Mouse (Mus musculus) kidney, adult 9 months (tissue): ENCODE data around the gene Acy3.
"Not testable (repeated sequence)": the region's sequence is repeated elsewhere in the genome, so short reads cannot be mapped to it uniquely, and the experiment has no call there.

ENCODE experiments used
- DNase-seq: peaks from one replicate; pipeline ENCODE4 v3.0.0; 2022

The Acy3 gene

GRCm38 (mm10) chr19:3986334-3986733 is at the start of gene Acy3:
TSS of gene Acy3 (plus strand) at chr19:3986570.
- peak; percentile 98 for DNase-seq

GRCm38 (mm10) chr19:3942315-3942714 is 44.1 kb upstream of the Acy3 start:
- DNase-seq = no peak

DNA sequence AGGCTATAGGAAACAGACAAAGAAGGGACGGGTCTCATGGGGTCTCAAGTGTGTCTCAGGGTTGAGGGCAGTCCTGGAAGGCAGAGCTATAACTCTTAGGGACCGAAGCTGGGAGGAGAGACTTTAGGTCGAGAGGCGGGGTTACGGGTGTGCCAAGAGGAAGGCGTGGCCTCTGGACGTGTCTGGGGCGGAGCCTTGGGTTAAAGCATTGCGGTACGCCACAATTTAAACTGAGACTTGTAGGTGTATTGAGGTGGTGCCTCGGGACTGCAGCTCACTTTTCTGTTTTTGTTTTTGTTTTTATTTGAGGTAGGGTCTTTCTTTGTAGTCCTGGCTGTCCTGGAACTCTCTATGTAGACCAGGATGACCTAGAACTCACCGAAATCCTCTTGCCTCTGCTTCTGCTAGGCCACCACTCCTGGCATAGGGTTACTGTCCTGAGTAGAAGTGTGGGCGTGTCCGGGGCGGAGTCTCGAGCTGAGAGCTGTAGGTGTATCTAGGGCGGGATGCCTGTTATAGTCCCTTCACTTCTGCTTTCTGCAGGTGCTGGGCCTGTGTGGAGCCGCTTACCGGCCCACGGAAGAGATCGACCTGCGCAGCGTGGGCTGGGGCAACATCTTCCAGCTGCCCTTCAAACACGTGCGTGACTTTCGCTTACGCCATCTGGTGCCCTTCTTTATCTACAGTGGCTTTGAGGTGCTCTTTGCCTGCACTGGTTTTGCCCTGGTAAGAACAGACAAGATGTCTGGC is 43.2 kb upstream of the Acy3 start:
- DNase-seq = peak; percentile 54

DNA sequence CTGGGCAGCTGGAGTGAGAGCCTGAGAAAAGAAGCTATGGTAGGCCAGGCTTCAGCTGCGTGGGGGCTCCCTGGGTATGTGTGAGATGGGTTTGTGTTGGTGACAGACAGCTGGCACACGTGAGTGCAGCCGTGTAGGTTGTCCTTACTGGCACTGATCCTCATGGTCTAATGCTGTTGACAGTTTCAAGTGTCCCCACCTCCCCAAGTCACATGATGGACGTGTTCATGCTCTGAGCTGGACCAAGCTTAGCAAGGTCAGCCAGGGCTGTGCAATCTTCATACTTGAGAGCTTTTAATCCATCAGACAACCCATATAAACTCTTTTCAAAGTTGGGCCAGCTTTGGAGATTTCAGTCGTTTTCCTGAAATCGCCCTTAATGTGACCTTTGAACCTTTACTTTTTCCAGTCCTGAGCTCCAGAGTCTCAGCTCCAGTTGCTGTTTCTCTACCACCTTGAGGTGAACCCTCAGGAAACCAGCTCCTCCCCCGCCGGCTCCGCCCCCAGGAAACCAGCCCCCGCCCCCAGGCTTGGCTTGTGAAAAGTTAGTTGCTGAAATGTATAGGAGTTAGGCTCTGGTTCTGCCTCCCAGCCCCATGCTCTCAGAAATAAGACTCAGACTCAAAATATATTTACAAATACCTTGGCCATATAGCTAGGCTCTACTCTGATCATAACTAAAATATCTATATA is 40.4 kb upstream of the Acy3 start:
- DNase-seq = peak; percentile 84

DNA sequence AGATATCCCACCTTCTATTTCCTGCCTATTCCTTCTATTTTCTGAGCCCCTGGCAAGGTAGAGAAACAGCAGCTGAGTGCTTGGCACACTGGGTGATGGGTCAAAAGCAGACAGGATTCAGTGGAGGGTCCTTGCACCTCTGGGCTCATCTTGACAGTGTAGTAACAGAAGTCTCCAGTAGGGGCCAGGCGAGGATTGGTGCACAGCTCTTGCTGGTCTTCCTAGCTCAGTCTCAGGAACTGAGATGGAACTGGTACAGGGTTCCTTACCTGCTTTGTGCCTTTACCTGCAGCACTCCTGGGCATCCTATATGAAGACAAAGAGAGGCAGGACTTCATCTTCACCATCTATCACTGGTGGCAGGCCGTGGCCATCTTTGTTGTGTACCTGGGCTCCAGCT is 39.7 kb upstream of the Acy3 start:
- DNase-seq = peak; percentile 89

DNA sequence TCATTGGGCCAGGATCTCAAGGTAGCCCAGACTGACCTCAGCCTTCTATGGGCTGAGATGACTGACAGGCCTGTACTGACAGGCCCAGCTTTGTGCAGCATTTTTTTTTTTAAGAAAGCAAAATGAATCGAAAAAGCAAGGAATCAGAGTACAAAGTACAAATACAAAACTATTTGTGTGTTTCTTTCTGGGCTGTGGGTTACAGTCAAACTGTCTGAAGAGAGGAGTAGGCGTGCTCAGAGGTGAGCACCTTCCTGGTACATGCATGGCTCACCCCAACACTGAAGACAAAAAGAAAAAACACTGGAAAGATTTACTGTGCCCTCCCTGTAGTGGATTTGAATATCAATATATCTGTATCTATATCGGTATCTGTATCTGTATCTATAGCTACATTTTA is 38.6 kb upstream of the Acy3 start:
- DNase-seq = peak; percentile 57

DNA sequence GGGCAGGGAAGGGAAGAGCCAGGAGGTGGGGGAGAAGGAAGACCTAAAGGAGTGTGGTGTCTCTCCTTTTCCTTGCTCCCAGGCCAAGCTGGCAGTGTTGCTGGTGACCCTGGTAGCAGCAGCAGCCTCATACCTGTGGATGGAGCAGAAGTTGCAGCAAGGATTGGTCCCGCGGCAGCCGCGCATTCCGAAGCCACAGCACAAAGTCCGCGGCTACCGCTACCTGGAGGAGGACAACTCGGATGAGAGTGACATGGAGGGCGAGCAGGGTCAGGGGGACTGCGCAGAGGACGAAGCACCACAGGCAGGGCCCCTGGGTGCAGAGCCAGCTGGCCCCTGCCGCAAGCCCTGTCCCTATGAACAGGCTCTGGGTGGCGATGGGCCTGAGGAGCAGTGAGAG is 37.8 kb upstream of the Acy3 start:
- DNase-seq = peak; percentile 57

DNA sequence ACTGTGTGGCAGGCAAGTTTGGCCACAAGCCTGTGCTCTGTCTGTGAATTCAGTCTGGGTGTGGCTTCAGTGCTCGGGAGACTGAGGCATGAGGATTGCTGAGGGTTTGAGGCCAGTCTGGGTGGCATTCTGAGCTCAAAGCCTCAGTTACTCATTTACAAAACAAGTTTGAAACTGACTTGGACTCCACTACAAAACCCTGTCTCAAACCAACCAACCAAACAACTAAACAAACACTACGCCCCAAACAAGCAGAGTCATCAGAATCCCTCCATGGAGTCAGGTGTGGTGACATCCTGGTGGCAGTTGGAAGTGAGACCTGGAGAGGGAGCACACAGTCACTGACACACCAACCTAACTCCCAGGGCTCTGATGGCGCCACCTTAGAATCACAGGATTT is 36.0 kb upstream of the Acy3 start:
- peak; percentile 82 for DNase-seq

- DNase-seq = no peak
These were observed 34.9 kb upstream of the Acy3 start for GRCm38 (mm10) chr19:3951461-3951860.

DNA sequence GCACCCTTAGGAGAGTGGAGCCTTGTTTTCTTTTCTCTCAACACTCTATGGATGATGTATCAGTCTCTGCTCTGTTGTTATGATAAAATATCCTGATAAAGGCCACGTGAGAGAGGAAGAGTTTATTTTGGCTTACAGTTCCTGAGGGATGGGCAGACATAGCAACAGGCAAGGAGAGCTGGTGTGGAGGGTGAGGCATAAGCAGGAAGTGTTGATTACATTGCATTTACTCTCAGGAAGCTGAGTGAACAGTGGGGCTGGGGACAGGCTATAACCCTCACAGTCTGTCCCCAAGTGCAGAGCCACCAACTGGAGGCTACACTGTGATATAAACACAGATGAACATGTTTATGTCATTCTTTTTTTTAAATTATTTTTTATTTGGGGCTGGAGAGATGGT is 34.3 kb upstream of the Acy3 start:
- DNase-seq = no peak

- DNase-seq = no peak
These were observed 31.3 kb upstream of the Acy3 start for GRCm38 (mm10) chr19:3955033-3955432.

GRCm38 (mm10) chr19:3955804-3956203 is 30.6 kb upstream of the Acy3 start:
- DNase-seq = peak; percentile 42

- DNase-seq = peak; percentile 84
These were observed 28.9 kb upstream of the Acy3 start for GRCm38 (mm10) chr19:3957296-3958036.

DNA sequence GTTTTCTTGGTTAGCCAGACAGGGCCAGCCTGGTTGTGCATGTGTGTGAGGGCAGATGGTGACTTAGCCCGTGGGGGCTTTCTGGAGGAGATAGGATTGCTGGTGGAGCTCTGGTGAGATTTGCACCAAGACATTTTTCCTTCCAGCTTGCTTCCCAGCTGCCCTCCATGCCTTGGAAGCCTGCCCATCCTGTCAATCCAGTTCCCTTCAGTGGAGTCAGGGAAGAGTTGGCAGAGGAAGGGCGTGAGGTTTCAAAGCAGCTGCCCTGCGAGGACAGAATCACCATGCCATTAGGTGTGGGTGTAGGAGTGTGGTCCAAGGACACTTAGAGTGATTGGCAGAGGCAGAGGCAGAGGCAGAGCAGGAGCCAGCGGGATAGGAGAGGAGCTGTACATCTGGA is 27.9 kb upstream of the Acy3 start, which contains the start of gene Aldh3b3:
Aldh3b3 (plus strand) TSS at position 176 of the 400 bp plus-strand sequence.
- peak; percentile 54 for DNase-seq

DNA sequence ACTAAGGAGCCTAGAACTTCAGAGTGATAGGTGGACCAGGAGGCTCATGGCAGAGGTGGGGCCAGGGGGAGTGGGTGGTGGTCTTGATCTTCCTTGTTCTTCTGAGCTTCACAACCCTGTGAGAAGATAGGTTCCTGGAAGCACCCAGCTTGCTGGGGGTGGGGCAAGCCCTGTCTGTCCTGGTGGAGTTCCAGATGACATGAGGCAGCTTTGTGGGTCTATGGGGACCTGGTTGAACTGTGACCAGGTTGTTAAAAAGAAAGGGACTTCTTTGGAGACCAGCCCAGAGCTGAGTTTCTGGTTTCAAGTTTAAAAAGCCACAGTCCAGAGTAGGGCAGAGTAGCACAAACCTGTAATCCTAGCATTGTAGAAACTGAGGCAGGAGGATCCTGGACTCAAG is 27.3 kb upstream of the Acy3 start:
- peak; percentile 84 for DNase-seq

- no peak for DNase-seq
These were observed 26.2 kb upstream of the Acy3 start for GRCm38 (mm10) chr19:3960211-3960610.

- not testable (repeated sequence) for DNase-seq
These were observed 24.6 kb upstream of the Acy3 start for GRCm38 (mm10) chr19:3961805-3962204.

GRCm38 (mm10) chr19:3962469-3962868 is 23.9 kb upstream of the Acy3 start:
- no peak for DNase-seq

GRCm38 (mm10) chr19:3964030-3964429 is 22.3 kb upstream of the Acy3 start:
- no peak for DNase-seq

DNA sequence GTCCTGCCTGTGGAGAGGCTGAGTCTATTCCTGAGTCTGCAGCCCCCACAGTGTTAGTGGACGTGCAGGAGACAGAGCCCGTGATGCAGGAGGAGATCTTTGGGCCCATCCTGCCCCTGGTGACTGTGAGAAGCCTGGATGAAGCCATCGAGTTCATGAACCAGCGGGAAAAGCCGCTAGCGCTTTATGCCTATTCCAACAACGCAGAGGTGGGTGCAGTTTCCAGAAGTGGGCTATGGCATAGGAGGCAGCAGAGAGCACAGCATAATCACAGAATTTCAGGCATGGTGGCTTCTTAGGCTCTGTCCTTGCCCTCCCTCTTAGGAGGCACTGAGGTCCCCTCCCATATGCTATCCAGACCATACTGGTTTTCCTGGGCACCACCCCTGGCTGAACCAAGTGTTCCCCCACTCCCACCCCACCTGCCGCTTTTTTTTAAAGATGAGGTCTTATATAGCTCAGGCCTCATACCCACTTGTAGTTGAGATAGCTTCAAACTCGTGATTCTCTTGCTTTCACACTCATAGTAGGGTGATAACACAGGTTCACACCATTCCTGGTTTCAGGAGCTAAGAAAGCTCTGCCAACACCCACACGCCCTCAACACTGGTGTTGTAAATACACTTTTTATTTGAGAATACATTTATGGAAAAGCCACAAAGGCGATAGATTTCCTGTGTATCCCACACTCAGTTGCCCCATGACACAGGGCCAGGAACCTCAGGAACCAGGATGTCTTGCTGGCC is 19.9 kb upstream of the Acy3 start:
- no peak for DNase-seq

DNA sequence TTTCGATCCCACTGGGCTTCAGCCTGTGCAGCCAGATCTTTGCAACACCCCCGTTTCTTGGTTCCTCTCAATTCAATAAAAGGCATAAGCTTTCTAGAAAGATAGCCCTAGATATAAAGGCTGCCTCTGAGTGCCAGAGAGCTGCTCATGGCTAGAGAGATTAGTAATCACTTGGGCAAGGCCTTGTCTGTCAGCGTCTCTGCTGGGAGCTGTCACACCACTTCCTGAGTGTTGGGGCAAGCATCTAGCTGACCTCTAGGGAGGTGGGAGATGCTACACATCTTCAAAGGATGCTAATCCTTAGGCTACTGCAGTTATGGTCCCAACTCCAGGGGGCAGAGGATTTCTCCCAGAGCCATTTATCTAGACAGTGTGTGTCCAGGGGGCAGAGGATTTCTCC is 19.1 kb upstream of the Acy3 start:
- no peak for DNase-seq

DNA sequence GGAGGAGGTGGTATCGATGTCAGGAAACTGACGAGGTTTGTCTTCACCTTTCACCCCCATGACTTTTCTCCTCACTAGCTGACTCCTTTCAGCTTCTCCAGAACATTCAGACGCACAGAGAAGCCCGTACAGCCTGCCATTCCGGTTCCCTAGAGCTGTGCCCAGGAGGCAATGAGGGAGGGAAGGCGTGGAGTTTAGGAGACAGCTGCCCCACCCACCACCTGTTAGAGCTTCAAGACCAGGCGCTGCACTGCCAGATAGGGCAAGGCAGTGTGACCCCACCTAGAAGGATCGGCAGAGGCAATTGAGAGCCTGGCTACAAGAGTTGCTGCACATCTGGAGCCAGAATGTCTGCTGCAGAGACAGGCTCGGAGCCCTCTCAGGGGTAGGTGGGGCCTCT is 14.1 kb upstream of the Acy3 start, which contains the start of gene Aldh3b2:
Aldh3b2 (plus strand) TSS at position 100 of the 400 bp plus-strand sequence.
- no peak for DNase-seq

GRCm38 (mm10) chr19:3974608-3975007 is 11.8 kb upstream of the Acy3 start:
- not testable (repeated sequence) for DNase-seq
